19 mouse cellular contexts compared by ENCODE assay signal in the genomic region with DNA sequence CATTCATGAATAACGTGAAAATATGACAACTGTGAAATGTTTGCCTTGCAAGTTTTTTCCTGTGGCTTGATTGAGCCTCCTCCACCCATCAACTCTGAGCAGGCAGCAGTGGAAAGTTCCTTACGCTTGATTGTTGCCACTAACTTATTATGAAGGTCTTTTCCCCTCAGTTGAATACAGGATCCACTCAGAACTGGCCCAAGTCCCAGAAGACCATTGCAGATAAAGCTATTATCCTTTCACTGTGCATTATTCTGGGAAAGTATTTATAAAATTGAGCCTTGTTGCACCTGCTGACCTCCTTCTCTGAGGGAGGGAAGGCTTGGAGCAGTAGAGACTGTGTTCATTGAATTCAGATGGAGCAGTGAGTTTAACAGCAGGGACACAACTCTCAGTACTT.
A peak's percentile ranks its signal among the peaks of the same experiment; 100 is the strongest.
DNase-seq lines count a peak whose midpoint lies in the region; ATAC-seq and TF ChIP-seq lines count a peak whose summit lies in the region.
"Had no signal": no experiment of that assay in that cellular context is flagged by ENCODE, and none has a peak within 500 bp of the region (broad histone marks: within the 10 kb centered on the region; RNA-seq: fewer than 3 reads in every experiment).

No protein-coding gene starts in this region.

- DNase-seq in heart, adult 11 months = peak; percentile 84
- peak; percentile 15 for DNase-seq in midbrain, embryonic 14.5 days
- peak; percentile 67 for DNase-seq in brain, embryonic 14.5 days (ENCODE audit: low read depth)
- DNase-seq: adrenal gland, adult 2 months; adrenal gland, postnatal 25 days; cerebellum, adult 2 months; cerebellum, postnatal 10 days; gastrocnemius, postnatal 36 days; heart, adult 2 months; heart, postnatal 14 days had no signal

- H3K9ac ChIP-seq in heart, embryonic 11.5 days (ENCODE audit: low read depth, low read length) = no peak overlapping the region
- H3K9ac ChIP-seq in midbrain, embryonic 14.5 days (replicated peaks; ENCODE audit: low read length) = no peak overlapping the region
- no peak overlapping the region for H3K9ac ChIP-seq in midbrain, embryonic 15.5 days
- no peak overlapping the region for H3K9ac ChIP-seq in hindbrain, embryonic 13.5 days
- H3K9ac ChIP-seq: embryonic facial prominence, embryonic 12.5 days; hindbrain, embryonic 14.5 days; intestine, embryonic 15.5 days had no signal

- no peak overlapping the region for H3K4me3 ChIP-seq in heart, embryonic 11.5 days (ENCODE audit: low read depth, low read length)
- H3K4me3 ChIP-seq in midbrain, embryonic 14.5 days (replicated peaks; ENCODE audit: low read depth, low read length) = no peak overlapping the region
- H3K4me3 ChIP-seq in midbrain, embryonic 15.5 days = no peak overlapping the region
- no peak overlapping the region for H3K4me3 ChIP-seq in olfactory bulb, adult 2 months (ENCODE audit: insufficient read depth, low read depth, low read length)
- no peak overlapping the region for H3K4me3 ChIP-seq in hindbrain, embryonic 13.5 days
- H3K4me3 ChIP-seq: embryonic facial prominence, embryonic 12.5 days; heart, adult 2 months; intestine, embryonic 15.5 days had no signal

- no peak overlapping the region for H3K27ac ChIP-seq in heart, embryonic 11.5 days (ENCODE audit: low read depth, low read length)
- no peak overlapping the region for H3K27ac ChIP-seq in midbrain, embryonic 14.5 days (replicated peaks; ENCODE audit: low read depth, low read length)
- H3K27ac ChIP-seq in midbrain, embryonic 15.5 days = no peak overlapping the region
- peak overlapping the region; percentile 37; the same call in 1 of the 2 replicates for H3K27ac ChIP-seq in olfactory bulb, adult 2 months (ENCODE audit: insufficient read depth, low read depth, low read length)
- H3K27ac ChIP-seq in hindbrain, embryonic 13.5 days = no peak overlapping the region
- H3K27ac ChIP-seq: embryonic facial prominence, embryonic 12.5 days; heart, adult 2 months; hindbrain, embryonic 14.5 days; intestine, embryonic 15.5 days had no signal

- no peaks in the 10 kb centered on the region for H3K27me3 ChIP-seq in heart, embryonic 11.5 days (ENCODE audit: control insufficient read depth, insufficient read depth, low read length)
- no peaks in the 10 kb centered on the region for H3K27me3 ChIP-seq in midbrain, embryonic 14.5 days (ENCODE audit: control insufficient read depth, insufficient read depth, low read length)
- H3K27me3 ChIP-seq in midbrain, embryonic 15.5 days (replicated peaks) = no peaks in the 10 kb centered on the region
- H3K27me3 ChIP-seq in hindbrain, embryonic 13.5 days = no peaks in the 10 kb centered on the region
- H3K27me3 ChIP-seq: CH12.LX; embryonic facial prominence, embryonic 12.5 days; intestine, embryonic 15.5 days had no signal

- TF ChIP-seq CTCF in brain, embryonic 14.5 days (IDR thresholded peaks at IDR 0.05; ENCODE audit: borderline replicate concordance, extremely low read depth, insufficient read depth, insufficient read length) = no peak
- no peak for TF ChIP-seq CTCF in olfactory bulb, adult 2 months (IDR thresholded peaks at IDR 0.05; ENCODE audit: insufficient read depth, low read depth, low read length)

- no peaks in the 10 kb centered on the region for H3K9me3 ChIP-seq in heart, embryonic 11.5 days (replicated peaks; ENCODE audit: control insufficient read depth, low read length)
- no peaks in the 10 kb centered on the region for H3K9me3 ChIP-seq in midbrain, embryonic 14.5 days (ENCODE audit: control insufficient read depth, low read length)
- no peaks in the 10 kb centered on the region for H3K9me3 ChIP-seq in midbrain, embryonic 15.5 days
- H3K9me3 ChIP-seq in hindbrain, embryonic 13.5 days = no peaks in the 10 kb centered on the region
- H3K9me3 ChIP-seq: embryonic facial prominence, embryonic 12.5 days; intestine, embryonic 15.5 days had no signal

- no peaks in the 10 kb centered on the region for H3K36me3 ChIP-seq in heart, embryonic 11.5 days (ENCODE audit: control insufficient read depth, insufficient read depth, low read length)
- no peaks in the 10 kb centered on the region for H3K36me3 ChIP-seq in midbrain, embryonic 14.5 days (ENCODE audit: control insufficient read depth, insufficient read depth, low read length)
- no peaks in the 10 kb centered on the region for H3K36me3 ChIP-seq in midbrain, embryonic 15.5 days (replicated peaks)
- H3K36me3 ChIP-seq in hindbrain, embryonic 13.5 days = no peaks in the 10 kb centered on the region; the same call in 1 of the 2 replicates
- H3K36me3 ChIP-seq: embryonic facial prominence, embryonic 12.5 days; intestine, embryonic 15.5 days had no signal

- no peak for TF ChIP-seq POLR2A in brain, embryonic 14.5 days (IDR thresholded peaks at IDR 0.05; ENCODE audit: borderline replicate concordance, extremely low read depth, insufficient read depth, insufficient read length, poor library complexity, severe bottlenecking)
- no peak for TF ChIP-seq POLR2A in olfactory bulb, adult 2 months (IDR thresholded peaks at IDR 0.05; ENCODE audit: insufficient read depth, low read depth, low read length)

- peaks cover 3% of the 10 kb centered on the region; the same call in 1 of the 2 replicates for H3K4me1 ChIP-seq in heart, embryonic 11.5 days (ENCODE audit: control insufficient read depth, insufficient read depth, low read length)
- H3K4me1 ChIP-seq in midbrain, embryonic 14.5 days (ENCODE audit: control insufficient read depth, insufficient read depth, low read length) = 0 out of 2 replicates have a peak, but pooled peaks cover 6% of the 10 kb centered on the region
- peaks cover 5% of the 10 kb centered on the region; the same call in 1 of the 2 replicates for H3K4me1 ChIP-seq in midbrain, embryonic 15.5 days
- no peaks in the 10 kb centered on the region for H3K4me1 ChIP-seq in olfactory bulb, adult 2 months (ENCODE audit: control insufficient read depth, insufficient read depth, low read length)
- H3K4me1 ChIP-seq in hindbrain, embryonic 13.5 days (replicated peaks) = no peaks in the 10 kb centered on the region
- H3K4me1 ChIP-seq: intestine, embryonic 15.5 days had no signal

- ATAC-seq in heart, embryonic 11.5 days (replicated peaks; ENCODE audit: insufficient number of reproducible peaks, low FRiP score, low TSS enrichment) = no peak
- no peak for ATAC-seq in midbrain, embryonic 14.5 days (ENCODE audit: low FRiP score, low TSS enrichment)
- no peak for ATAC-seq in midbrain, embryonic 15.5 days (replicated peaks)
- ATAC-seq in hindbrain, embryonic 13.5 days (ENCODE audit: low FRiP score) = no peak
- ATAC-seq: forebrain, embryonic 16.5 days; intestine, embryonic 15.5 days had no signal

- no peak overlapping the region for H3K4me2 ChIP-seq in heart, embryonic 11.5 days
- no peak overlapping the region for H3K4me2 ChIP-seq in midbrain, embryonic 14.5 days (ENCODE audit: low read length)
- no peak overlapping the region for H3K4me2 ChIP-seq in midbrain, embryonic 15.5 days
- no peak overlapping the region for H3K4me2 ChIP-seq in hindbrain, embryonic 13.5 days
- H3K4me2 ChIP-seq: embryonic facial prominence, embryonic 12.5 days; hindbrain, embryonic 14.5 days; intestine, embryonic 15.5 days had no signal

- WGBS in heart, embryonic 11.5 days (ENCODE audit: insufficient replicate concordance) = 61% methylated on average over 2 of the region's 2 CpGs
- WGBS in midbrain, embryonic 14.5 days = 39% methylated on average over 2 of the region's 2 CpGs
- WGBS in midbrain, embryonic 15.5 days = 38% methylated on average over 2 of the region's 2 CpGs
- WGBS in olfactory bulb, adult 2 months = 29% methylated on average over 2 of the region's 2 CpGs
- WGBS in hindbrain, embryonic 13.5 days = 53% methylated on average over 2 of the region's 2 CpGs

Comparison
In these comparisons a context has a peak if more than half of its experiments do, and no peak if none do; other contexts are left out.
1. DNase-seq: peak in every context shown above with its lines; median percentile 84 in heart, adult 11 months; 67 in brain, embryonic 14.5 days; 15 in midbrain, embryonic 14.5 days.